Mouse (Mus musculus): ENCODE results near the gene Abhd15. TPM values are rescaled to one million over a fixed set of nuclear protein-coding genes. Genes with fewer than 3 reads are reported as not detected.

Abhd15 gene
- polyA plus RNA-seq, 1 experiment: 1.5 TPM

GRCm38 (mm10) chr11:77497851-77498250 lies 17.1 kb upstream of the Abhd15 start:
- no peak overlapping the region for H3K4me3 ChIP-seq (ENCODE audit: insufficient read depth, poor library complexity, severe bottlenecking)

GRCm38 (mm10) chr11:77498261-77499139 lies 16.4 kb upstream of the Abhd15 start:
- Histone ChIP-seq H3K4me3 (ENCODE audit: insufficient read depth, poor library complexity, severe bottlenecking) (no peak overlapping the region), H3ac (ENCODE audit: control insufficient read depth, insufficient read length, low read depth) (no peak overlapping the region), H3K79me3 (ENCODE audit: low read depth) (peaks cover 57% of the 10 kb centered on the region), H3K79me2 (ENCODE audit: control insufficient read depth, insufficient read depth) (peaks cover 83% of the 10 kb centered on the region), H3K36me3 (ENCODE audit: control insufficient read depth, insufficient read depth) (peaks cover 57% of the 10 kb centered on the region), H3K27me3 (ENCODE audit: control insufficient read depth, insufficient read depth, insufficient read length) (no peaks in the 10 kb centered on the region)
- TF ChIP-seq CEBPB (IDR thresholded peaks at IDR 0.05; ENCODE audit: low read depth) (no peak), MAX (IDR thresholded peaks at IDR 0.05) (no peak), MYOD1 (IDR thresholded peaks at IDR 0.05; ENCODE audit: control insufficient read depth, insufficient read length, low read depth) (no peak), USF1 (IDR thresholded peaks at IDR 0.05; ENCODE audit: low read depth) (no peak), FOSL1 (IDR thresholded peaks at IDR 0.05; ENCODE audit: insufficient read depth, low read length, poor library complexity, severe bottlenecking) (no peak), CTCF (IDR thresholded peaks at IDR 0.05; ENCODE audit: control insufficient read depth, insufficient read depth, insufficient read length) (no peak), MYOG (IDR thresholded peaks at IDR 0.05; ENCODE audit: control insufficient read depth, extremely low read depth, insufficient read length) (no peak)

More at GRCm38 (mm10) chr11:77497851-77498250, 17.1 kb upstream of the Abhd15 start:
- no peak for TF ChIP-seq FOSL1 (IDR thresholded peaks at IDR 0.05; ENCODE audit: insufficient read depth, low read length, poor library complexity, severe bottlenecking)
- TF ChIP-seq MYOG (IDR thresholded peaks at IDR 0.05; ENCODE audit: control insufficient read depth, extremely low read depth, insufficient read length): no peak
- TF ChIP-seq USF1 (IDR thresholded peaks at IDR 0.05; ENCODE audit: low read depth): no peak
- no peak for TF ChIP-seq CEBPB (IDR thresholded peaks at IDR 0.05; ENCODE audit: low read depth)
- no peak for TF ChIP-seq CTCF (IDR thresholded peaks at IDR 0.05; ENCODE audit: control insufficient read depth, insufficient read depth, insufficient read length)
- TF ChIP-seq MYOD1 (IDR thresholded peaks at IDR 0.05; ENCODE audit: control insufficient read depth, insufficient read length, low read depth): no peak
- H3K79me2 ChIP-seq (ENCODE audit: control insufficient read depth, insufficient read depth): peaks cover 86% of the 10 kb centered on the region
- H3ac ChIP-seq (ENCODE audit: control insufficient read depth, insufficient read length, low read depth): no peak overlapping the region
- peaks cover 50% of the 10 kb centered on the region for H3K36me3 ChIP-seq (ENCODE audit: control insufficient read depth, insufficient read depth)
- no peaks in the 10 kb centered on the region for H3K27me3 ChIP-seq (ENCODE audit: control insufficient read depth, insufficient read depth, insufficient read length)
- peaks cover 58% of the 10 kb centered on the region for H3K79me3 ChIP-seq (ENCODE audit: low read depth)

- TF ChIP-seq MAX (IDR thresholded peaks at IDR 0.05): no peak
- no peak for TF ChIP-seq FOSL1 (IDR thresholded peaks at IDR 0.05; ENCODE audit: insufficient read depth, low read length, poor library complexity, severe bottlenecking)
- TF ChIP-seq USF1 (IDR thresholded peaks at IDR 0.05; ENCODE audit: low read depth): no peak
- TF ChIP-seq MYOG (IDR thresholded peaks at IDR 0.05; ENCODE audit: control insufficient read depth, extremely low read depth, insufficient read length): no peak
- no peak for TF ChIP-seq CEBPB (IDR thresholded peaks at IDR 0.05; ENCODE audit: low read depth)
- no peak for TF ChIP-seq MYOD1 (IDR thresholded peaks at IDR 0.05; ENCODE audit: control insufficient read depth, insufficient read length, low read depth)
- TF ChIP-seq CTCF (IDR thresholded peaks at IDR 0.05; ENCODE audit: control insufficient read depth, insufficient read depth, insufficient read length): no peak
- Histone ChIP-seq H3K36me3 (ENCODE audit: control insufficient read depth, insufficient read depth) (peaks cover 64% of the 10 kb centered on the region), H3K27me3 (ENCODE audit: control insufficient read depth, insufficient read depth, insufficient read length) (no peaks in the 10 kb centered on the region)
Measured at GRCm38 (mm10) chr11:77499354-77499753, 15.6 kb upstream of the Abhd15 start.

GRCm38 (mm10) chr11:77500361-77501325 lies 14.3 kb upstream of the Abhd15 start:
- H3K36me3 ChIP-seq (ENCODE audit: control insufficient read depth, insufficient read depth): peaks cover 76% of the 10 kb centered on the region
- TF ChIP-seq CEBPB (IDR thresholded peaks at IDR 0.05; ENCODE audit: low read depth): no peak
- TF ChIP-seq USF1 (IDR thresholded peaks at IDR 0.05; ENCODE audit: low read depth): no peak
- TF ChIP-seq MYOD1 (IDR thresholded peaks at IDR 0.05; ENCODE audit: control insufficient read depth, insufficient read length, low read depth): no peak
- no peak for TF ChIP-seq FOSL1 (IDR thresholded peaks at IDR 0.05; ENCODE audit: insufficient read depth, low read length, poor library complexity, severe bottlenecking)
- TF ChIP-seq MAX (IDR thresholded peaks at IDR 0.05): no peak
- no peak for TF ChIP-seq MYOG (IDR thresholded peaks at IDR 0.05; ENCODE audit: control insufficient read depth, extremely low read depth, insufficient read length)
- no peak for TF ChIP-seq CTCF (IDR thresholded peaks at IDR 0.05; ENCODE audit: control insufficient read depth, insufficient read depth, insufficient read length)
- H3K79me2 ChIP-seq (ENCODE audit: control insufficient read depth, insufficient read depth): peaks cover 62% of the 10 kb centered on the region
- no peak overlapping the region for H3K4me3 ChIP-seq (ENCODE audit: insufficient read depth, poor library complexity, severe bottlenecking)
- no peak overlapping the region for H3ac ChIP-seq (ENCODE audit: control insufficient read depth, insufficient read length, low read depth)
- H3K79me3 ChIP-seq (ENCODE audit: low read depth): peaks cover 41% of the 10 kb centered on the region
- H3K27me3 ChIP-seq (ENCODE audit: control insufficient read depth, insufficient read depth, insufficient read length): no peaks in the 10 kb centered on the region

More at GRCm38 (mm10) chr11:77499354-77499753, 15.6 kb upstream of the Abhd15 start:
- H3ac ChIP-seq (ENCODE audit: control insufficient read depth, insufficient read length, low read depth): no peak overlapping the region
- peaks cover 54% of the 10 kb centered on the region for H3K79me3 ChIP-seq (ENCODE audit: low read depth)
- H3K79me2 ChIP-seq (ENCODE audit: control insufficient read depth, insufficient read depth): peaks cover 75% of the 10 kb centered on the region
- H3K4me3 ChIP-seq (ENCODE audit: insufficient read depth, poor library complexity, severe bottlenecking): no peak overlapping the region

GRCm38 (mm10) chr11:77501392-77501791 lies 13.5 kb upstream of the Abhd15 start:
- H3K27me3 ChIP-seq (ENCODE audit: control insufficient read depth, insufficient read depth, insufficient read length): no peaks in the 10 kb centered on the region
- H3K79me3 ChIP-seq (ENCODE audit: low read depth): peaks cover 33% of the 10 kb centered on the region
- no peak overlapping the region for H3K4me3 ChIP-seq (ENCODE audit: insufficient read depth, poor library complexity, severe bottlenecking)
- no peak overlapping the region for H3ac ChIP-seq (ENCODE audit: control insufficient read depth, insufficient read length, low read depth)
- H3K36me3 ChIP-seq (ENCODE audit: control insufficient read depth, insufficient read depth): peaks cover 75% of the 10 kb centered on the region
- H3K79me2 ChIP-seq (ENCODE audit: control insufficient read depth, insufficient read depth): peaks cover 54% of the 10 kb centered on the region
- peak; percentile 91 for TF ChIP-seq CTCF (IDR thresholded peaks at IDR 0.05; ENCODE audit: control insufficient read depth, insufficient read depth, insufficient read length)
- TF ChIP-seq FOSL1 (IDR thresholded peaks at IDR 0.05; ENCODE audit: insufficient read depth, low read length, poor library complexity, severe bottlenecking): no peak

Measured in C2C12 (cell line).